Mouse (Mus musculus): ENCODE results near the gene Tmem109.

DNA sequence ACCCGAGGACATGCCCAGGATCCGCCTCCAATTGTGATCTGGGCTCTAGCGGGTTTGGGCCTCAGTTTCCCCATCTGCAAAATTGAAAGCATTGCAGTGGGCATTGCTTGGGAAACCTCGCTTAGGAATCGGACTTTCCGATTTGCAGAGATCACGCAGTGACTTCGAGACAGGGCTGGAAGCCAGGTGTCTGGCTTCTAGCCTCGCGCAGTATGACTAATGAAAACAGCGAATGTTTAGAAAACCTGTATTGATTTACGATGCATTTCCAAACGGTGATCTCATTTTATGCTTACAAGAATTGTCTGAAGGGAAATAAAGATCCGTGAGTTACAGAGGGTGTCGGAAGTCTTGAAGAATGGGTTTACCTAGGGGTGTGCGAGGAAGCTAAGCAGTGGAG is 13.9 kb upstream of the Tmem109 start:
- TF ChIP-seq POLR2A (IDR thresholded peaks at IDR 0.05; ENCODE audit: low read depth, low read length) (no peak), CTCF (IDR thresholded peaks at IDR 0.05; ENCODE audit: extremely low read depth, insufficient read length, insufficient replicate concordance, low read depth, low read length) (no peak)

Measured in small intestine, adult 2 months (tissue).